Mouse (Mus musculus) kidney, adult 2 months (tissue): ENCODE measurements at regions not wholly inside any gene's neighbourhood (a gene's known extent, or its start where the extent isn't known, plus 50 kb on each side); places are given as distances from the start of the nearest gene placed in this dataset.

Experiments
- CTCF ChIP-seq: fragments of 200-500 bp; conservative IDR thresholded peaks from 2 replicates; pipeline ENCODE4 v1.5.1; 2011; ENCODE audit warnings: low read depth, mild to moderate bottlenecking, control low read depth, low read length, moderate library complexity, mixed read lengths; ENCODE audit not compliant: insufficient read depth, insufficient read length
- POLR2A ChIP-seq: fragments of 200-500 bp; IDR thresholded peaks from one replicate; pipeline ENCODE4 v1.6.1; 2011; ENCODE audit warnings: low read depth, low read length, control low read depth

DNA sequence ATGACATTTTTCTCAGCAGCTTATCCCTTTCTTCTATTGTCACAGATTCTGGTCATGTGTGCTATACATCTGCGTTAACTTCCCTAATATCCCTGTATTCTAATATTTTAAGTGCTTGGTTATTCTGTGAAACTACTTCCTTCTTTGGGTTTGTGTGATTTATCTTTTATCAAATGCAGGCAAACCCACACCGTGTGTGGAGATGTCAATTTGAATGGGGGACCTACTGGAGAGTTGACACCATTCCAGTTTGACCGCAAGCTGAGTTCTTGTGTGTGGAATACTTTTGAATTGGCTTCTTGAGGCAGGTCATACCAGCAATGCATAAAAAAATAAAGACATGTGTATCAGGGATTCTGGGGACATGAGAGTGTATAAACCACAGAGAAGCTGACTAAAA, 86.6 kb upstream of the Stard3nl start:
- TF ChIP-seq CTCF (no peak), POLR2A (no peak)
